Mouse (Mus musculus) midbrain, embryonic 16.5 days (tissue): ENCODE data around the gene Olfr424. TPM values are rescaled to one million over a fixed set of nuclear protein-coding genes. Genes with fewer than 3 reads are reported as not detected.

ENCODE experiments used
- polyA plus RNA-seq: library from polyadenylated mRNA; unstranded; fragments of >200 nt; fragmentation: Nextera tagmentation; extraction: Ambion mirVana; gene quantifications from 2 replicates; pipeline ENCODE4 v1.2.1, GENCODE M21; 2015

The Olfr424 gene
- polyA plus RNA-seq, 1 experiment from 2014 or later: not detected

Other genes starting within 250 kb of the Olfr424 start
- gene Ifi211, start 218.5 kb upstream of the Olfr424 start, polyA plus RNA-seq: 0.24 and 0.45 TPM in 2 replicates
- 1.1 and 1.2 TPM in 2 replicates for gene Mndal, start 189.0 kb upstream of the Olfr424 start, polyA plus RNA-seq
- gene Ifi203, start 188.8 kb upstream of the Olfr424 start, polyA plus RNA-seq: 0.35 and 0.47 TPM in 2 replicates
- gene Ifi202b, start 148.8 kb upstream of the Olfr424 start, polyA plus RNA-seq: 0.10 TPM in 1 of 2 replicates, not detected in the other
- gene Ifi205, start 99.7 kb upstream of the Olfr424 start, polyA plus RNA-seq: not detected in 2 replicates
- not detected in 2 replicates for gene Olfr433, start 90.8 kb upstream of the Olfr424 start, polyA plus RNA-seq
- not detected in 2 replicates for gene Olfr432, start 82.3 kb upstream of the Olfr424 start, polyA plus RNA-seq
- not detected in 2 replicates for gene Olfr430, start 64.9 kb upstream of the Olfr424 start, polyA plus RNA-seq
- not detected in 2 replicates for gene Olfr429, start 47.2 kb upstream of the Olfr424 start, polyA plus RNA-seq
- not detected in 2 replicates for gene Olfr427, start 34.6 kb upstream of the Olfr424 start, polyA plus RNA-seq
- gene Olfr231, start 10.4 kb upstream of the Olfr424 start, polyA plus RNA-seq: not detected in 2 replicates
- gene Olfr420, start 24.1 kb downstream of the Olfr424 start, polyA plus RNA-seq: not detected in 2 replicates
- 0.06 and 0.16 TPM in 2 replicates for gene Spta1, start 41.3 kb downstream of the Olfr424 start, polyA plus RNA-seq
- not detected in 2 replicates for gene Olfr419, start 120.5 kb downstream of the Olfr424 start, polyA plus RNA-seq
- not detected in 2 replicates for gene Mptx1, start 199.0 kb downstream of the Olfr424 start, polyA plus RNA-seq
- gene Olfr417, start 233.6 kb downstream of the Olfr424 start, polyA plus RNA-seq: not detected in 2 replicates